Mouse (Mus musculus) C2C12 (cell line): ENCODE measurements around the gene Ddt. TPM values are rescaled to one million over a fixed set of nuclear protein-coding genes. Genes with fewer than 3 reads are reported as not detected.

Experiments
- H3K27me3 ChIP-seq: one replicate; pipeline ENCODE4 v1.6.1; 2011; ENCODE audit not compliant: control insufficient read depth, insufficient read depth, insufficient read length
- H3K36me3 ChIP-seq: one replicate; pipeline ENCODE4 v1.6.1; 2011; ENCODE audit not compliant: control insufficient read depth, insufficient read depth
- H3K4me3 ChIP-seq: one replicate; pipeline ENCODE4 v1.5.1; 2011; ENCODE audit warnings: mild to moderate bottlenecking, control low read depth; ENCODE audit not compliant: poor library complexity, insufficient read depth, severe bottlenecking
- H3K79me2 ChIP-seq: one replicate; pipeline ENCODE4 v1.6.1; 2011; ENCODE audit not compliant: control insufficient read depth, insufficient read depth
- H3K79me3 ChIP-seq: one replicate; pipeline ENCODE4 v1.6.1; 2011; ENCODE audit warnings: low read depth, control low read depth
- H3ac ChIP-seq: one replicate; pipeline ENCODE3; 2011; ENCODE audit warnings: low read depth; ENCODE audit not compliant: control insufficient read depth, insufficient read length
- CEBPB ChIP-seq: IDR thresholded peaks from one replicate; pipeline ENCODE4 v1.6.1; 2011; ENCODE audit warnings: low read depth, mild to moderate bottlenecking, control low read depth, moderate library complexity
- CTCF ChIP-seq: IDR thresholded peaks from one replicate; pipeline ENCODE4 v1.5.1; 2011; ENCODE audit not compliant: control insufficient read depth, insufficient read depth, insufficient read length
- FOSL1 ChIP-seq: IDR thresholded peaks from one replicate; pipeline ENCODE4 v1.8.0; 2011; ENCODE audit warnings: mild to moderate bottlenecking, low read length; ENCODE audit not compliant: poor library complexity, insufficient read depth, severe bottlenecking
- MAX ChIP-seq: IDR thresholded peaks from one replicate; pipeline ENCODE4 v1.6.1; 2011; ENCODE audit warnings: mild to moderate bottlenecking, control low read depth
- MYOD1 ChIP-seq: IDR thresholded peaks from one replicate; pipeline ENCODE4 v1.6.1; 2011; ENCODE audit warnings: low read depth; ENCODE audit not compliant: control insufficient read depth, insufficient read length
- MYOG ChIP-seq: IDR thresholded peaks from one replicate; pipeline ENCODE4 v1.6.1; 2011; ENCODE audit not compliant: control insufficient read depth, insufficient read length; ENCODE audit errors: extremely low read depth
- USF1 ChIP-seq: IDR thresholded peaks from one replicate; pipeline ENCODE4 v1.6.1; 2011; ENCODE audit warnings: low read depth, mild to moderate bottlenecking, control low read depth, moderate library complexity
- polyA plus RNA-seq: library from polyadenylated mRNA; unstranded; fragments of >200 nt; fragmentation: generic; extraction: Trizol; gene quantifications from one replicate; pipeline ENCODE4 v1.2.1, GENCODE M21; 2012; ENCODE audit warnings: missing spikeins

The Ddt gene
- polyA plus RNA-seq, 1 experiment: 27.9 TPM

DNA sequence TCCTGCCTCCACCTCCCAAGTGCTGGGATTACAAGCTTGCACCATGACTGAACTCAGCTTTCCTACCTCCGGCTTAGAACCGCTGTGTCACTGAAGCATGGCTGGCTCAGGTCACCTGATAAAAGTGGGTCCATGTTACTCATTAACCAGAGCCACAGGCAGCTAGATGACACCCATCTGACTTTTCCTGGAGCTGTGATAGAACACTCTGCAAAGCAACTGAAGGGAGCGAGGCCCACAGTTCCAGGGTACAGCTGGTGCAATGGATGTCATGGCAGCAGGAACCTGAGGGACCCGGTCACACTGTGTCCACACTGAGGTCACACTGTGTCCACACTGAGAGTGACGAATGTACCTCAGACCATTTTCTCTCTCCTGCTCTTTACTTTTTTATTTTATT is 16.6 kb upstream of the Ddt start:
- Histone ChIP-seq H3ac (no peak overlapping the region), H3K4me3 (no peak overlapping the region), H3K79me3 (no peaks in the 10 kb centered on the region), H3K27me3 (peaks cover 3% of the 10 kb centered on the region), H3K36me3 (no peaks in the 10 kb centered on the region), H3K79me2 (no peaks in the 10 kb centered on the region)
- no peak for TF ChIP-seq MYOD1
- TF ChIP-seq FOSL1: no peak
- TF ChIP-seq CEBPB: no peak
- no peak for TF ChIP-seq CTCF
- TF ChIP-seq USF1: no peak
- TF ChIP-seq MAX: no peak
- no peak for TF ChIP-seq MYOG

- H3K79me2 ChIP-seq: no peaks in the 10 kb centered on the region
- no peaks in the 10 kb centered on the region for H3K79me3 ChIP-seq
- TF ChIP-seq USF1: no peak
- no peak for TF ChIP-seq CTCF
- TF ChIP-seq MYOD1: no peak
- no peak for TF ChIP-seq MAX
- no peak for TF ChIP-seq MYOG
- no peak for TF ChIP-seq FOSL1
- no peak for TF ChIP-seq CEBPB
- H3K36me3 ChIP-seq: no peaks in the 10 kb centered on the region
- peaks cover 3% of the 10 kb centered on the region for H3K27me3 ChIP-seq
- no peak overlapping the region for H3K4me3 ChIP-seq
- H3ac ChIP-seq: no peak overlapping the region
These were observed 16.0 kb upstream of the Ddt start for GRCm38 (mm10) chr10:75789081-75789735.

GRCm38 (mm10) chr10:75788277-75788676 is 15.1 kb upstream of the Ddt start:
- Histone ChIP-seq H3K27me3 (peaks cover 3% of the 10 kb centered on the region), H3K36me3 (no peaks in the 10 kb centered on the region), H3ac (no peak overlapping the region), H3K79me2 (no peaks in the 10 kb centered on the region), H3K79me3 (no peaks in the 10 kb centered on the region), H3K4me3 (no peak overlapping the region)
- no peak for TF ChIP-seq MAX
- no peak for TF ChIP-seq CEBPB
- TF ChIP-seq MYOG: no peak
- TF ChIP-seq USF1: no peak
- TF ChIP-seq MYOD1: no peak
- no peak for TF ChIP-seq FOSL1
- no peak for TF ChIP-seq CTCF

GRCm38 (mm10) chr10:75785442-75785841 is 12.2 kb upstream of the Ddt start:
- TF ChIP-seq FOSL1 (no peak), USF1 (no peak), MYOD1 (no peak), MYOG (no peak), CEBPB (no peak), CTCF (no peak), MAX (no peak)
- Histone ChIP-seq H3K27me3 (peaks cover 14% of the 10 kb centered on the region), H3K79me3 (no peaks in the 10 kb centered on the region), H3ac (no peak overlapping the region), H3K36me3 (no peaks in the 10 kb centered on the region), H3K79me2 (no peaks in the 10 kb centered on the region), H3K4me3 (no peak overlapping the region)

- H3K4me3 ChIP-seq: no peak within 1 kb of the TSS
- TF ChIP-seq MAX: no peak
- no peak for TF ChIP-seq CEBPB
- no peak for TF ChIP-seq MYOG
- no peak for TF ChIP-seq USF1
- TF ChIP-seq MYOD1: no peak
These were observed 7.8 kb upstream of the Ddt start, which contains the start of the genes Gm20441 and Gstt3 for GRCm38 (mm10) chr10:75780769-75781578. Gene Gm20441 (minus strand): TSS chr10:75780954. Gene Gstt3 (minus strand): TSS chr10:75781414.

More at GRCm38 (mm10) chr10:75780769-75781578, 7.8 kb upstream of the Ddt start, which contains the start of the genes Gm20441 and Gstt3:
- Histone ChIP-seq H3K79me2 (no peaks in the 10 kb centered on the region), H3K27me3 (peaks cover 27% of the 10 kb centered on the region), H3ac (peak within 1 kb of the TSS; percentile 12), H3K79me3 (no peaks in the 10 kb centered on the region), H3K36me3 (no peaks in the 10 kb centered on the region)
